In genomic region chr5:89911508-89911907, GRCm38 (mm10) we compare ENCODE assay signal across 20 mouse cellular contexts. TPM values are rescaled to one million over a fixed set of nuclear protein-coding genes. Genes with fewer than 3 reads are reported as not detected.
"Had no signal": no experiment of that assay in that cellular context is flagged by ENCODE, and none has a peak within 500 bp of the region (broad histone marks: within the 10 kb centered on the region; RNA-seq: fewer than 3 reads in every experiment).

No protein-coding gene starts in this region.

- H3K4me3 ChIP-seq: liver, embryonic 15.5 days; lung, embryonic 15.5 days; megakaryocyte, embryonic 14.5 days; midbrain, embryonic 13.5 days; midbrain, embryonic 15.5 days had no signal

- H3K9ac ChIP-seq: liver, embryonic 15.5 days; liver, postnatal 0 days; lung, embryonic 15.5 days; midbrain, embryonic 13.5 days; midbrain, embryonic 15.5 days had no signal

- H3K4me2 ChIP-seq: liver, embryonic 15.5 days; lung, embryonic 15.5 days; midbrain, embryonic 11.5 days; midbrain, embryonic 13.5 days; midbrain, embryonic 15.5 days had no signal

- H3K27ac ChIP-seq: liver, embryonic 15.5 days; lung, embryonic 15.5 days; macrophage; midbrain, embryonic 13.5 days; midbrain, embryonic 15.5 days had no signal

- H3K36me3 ChIP-seq: liver, embryonic 15.5 days; lung, embryonic 15.5 days; midbrain, embryonic 13.5 days; midbrain, embryonic 15.5 days had no signal

- H3K9me3 ChIP-seq: liver, embryonic 15.5 days; lung, embryonic 15.5 days; megakaryocyte, embryonic 14.5 days; midbrain, embryonic 13.5 days; midbrain, embryonic 15.5 days had no signal

- H3K27me3 ChIP-seq: liver, embryonic 15.5 days; lung, embryonic 15.5 days; megakaryocyte, embryonic 14.5 days; midbrain, embryonic 13.5 days; midbrain, embryonic 15.5 days had no signal

- H3K4me1 ChIP-seq: liver, embryonic 15.5 days; lung, embryonic 15.5 days; megakaryocyte, embryonic 14.5 days; midbrain, embryonic 15.5 days had no signal

- DNase-seq: liver, postnatal 0 days; lung, adult 2 months; lung, postnatal 14 days; lung, postnatal 36 days; retina, postnatal 1 day; right cerebral cortex, adult 18-20 months; right cerebral cortex, postnatal 25 days; right cerebral cortex, postnatal 4 days; spleen, adult 18-20 months; thymus, adult 18-20 months; thymus, postnatal 14 days; thymus, postnatal 36 days had no signal

- ATAC-seq: liver, postnatal 0 days; lung, postnatal 0 days had no signal

RNA-seq across cellular contexts. Expression of gene Adamts3, which starts 28.4 kb away (rescaled TPM):
- polyA plus RNA-seq: macrophage had no signal
